In genomic region chr17:28133193-28133592, GRCm38 (mm10) we compare ENCODE assay signal across 9 mouse cellular contexts. TPM values are rescaled to one million over a fixed set of nuclear protein-coding genes. Genes with fewer than 3 reads are reported as not detected.
DNase-seq lines count a peak whose midpoint lies in the region; ATAC-seq and TF ChIP-seq lines count a peak whose summit lies in the region.
"Had no signal": no experiment of that assay in that cellular context is flagged by ENCODE, and none has a peak within 500 bp of the region (broad histone marks: within the 10 kb centered on the region; RNA-seq: fewer than 3 reads in every experiment).

No protein-coding gene starts in this region.

- H3K36me3 ChIP-seq in intestine, embryonic 14.5 days (ENCODE audit: control insufficient read depth, insufficient read depth, low read length), result no peaks in the 10 kb centered on the region
- H3K36me3 ChIP-seq in intestine, embryonic 16.5 days (ENCODE audit: control insufficient read depth, insufficient read depth, low read length), result no peaks in the 10 kb centered on the region
- H3K36me3 ChIP-seq in kidney, postnatal 0 days (ENCODE audit: insufficient read depth, low read length), result no peaks in the 10 kb centered on the region
- H3K36me3 ChIP-seq: embryonic facial prominence, embryonic 12.5 days had no signal

- H3K4me2 ChIP-seq in intestine, embryonic 14.5 days (ENCODE audit: low read length), result 0 out of 2 replicates have a peak overlapping the region, but pooled peaks have one; percentile 12
- no peak overlapping the region for H3K4me2 ChIP-seq in intestine, embryonic 16.5 days (ENCODE audit: low read depth, low read length)
- no peak overlapping the region for H3K4me2 ChIP-seq in kidney, postnatal 0 days (ENCODE audit: low read length)
- H3K4me2 ChIP-seq: embryonic facial prominence, embryonic 12.5 days had no signal

- 0 out of 2 replicates have a peak, but pooled peaks have one; percentile 63 for ATAC-seq in intestine, embryonic 14.5 days (replicated peaks; ENCODE audit: low FRiP score, low TSS enrichment, low read depth)
- no peak for ATAC-seq in intestine, embryonic 16.5 days
- 0 out of 2 replicates have a peak, but pooled peaks have one; percentile 33 for ATAC-seq in kidney, postnatal 0 days (replicated peaks; ENCODE audit: low FRiP score, low read depth)

- DNase-seq in intestine, embryonic 14.5 days (ENCODE audit: low spot score), result peak; percentile 90
- DNase-seq in cerebellum, adult 9-10 months, result peak; percentile 18
- DNase-seq in gastrocnemius, postnatal 10 days, result peak; percentile 78
- DNase-seq in kidney, postnatal 0 days (ENCODE audit: low spot score), result peak; percentile 78
- DNase-seq in lung, adult 2 months, result peak; percentile 60
- peak; percentile 74 for DNase-seq in ovary, postnatal 14 days (ENCODE audit: low spot score)
- peak; percentile 60 for DNase-seq in urinary bladder, postnatal 25 days (ENCODE audit: low spot score)

- no peaks in the 10 kb centered on the region for H3K9me3 ChIP-seq in intestine, embryonic 14.5 days (ENCODE audit: control insufficient read depth, low read length)
- H3K9me3 ChIP-seq in intestine, embryonic 16.5 days (ENCODE audit: control insufficient read depth, low read length), result no peaks in the 10 kb centered on the region
- no peaks in the 10 kb centered on the region for H3K9me3 ChIP-seq in kidney, postnatal 0 days (replicated peaks; ENCODE audit: low read length)
- H3K9me3 ChIP-seq: embryonic facial prominence, embryonic 12.5 days had no signal

- no peak for TF ChIP-seq POLR2A in lung, adult 2 months (IDR thresholded peaks at IDR 0.05; ENCODE audit: borderline replicate concordance, extremely low read depth, low read depth, low read length)

- no peak overlapping the region for H3K4me3 ChIP-seq in intestine, embryonic 14.5 days (ENCODE audit: low read depth, low read length)
- no peak overlapping the region for H3K4me3 ChIP-seq in intestine, embryonic 16.5 days (ENCODE audit: low read length)
- no peak overlapping the region for H3K4me3 ChIP-seq in kidney, postnatal 0 days (replicated peaks; ENCODE audit: low read depth, low read length)
- no peak overlapping the region for H3K4me3 ChIP-seq in lung, adult 2 months (replicated peaks; ENCODE audit: extremely low read depth, low read depth, low read length)
- H3K4me3 ChIP-seq: embryonic facial prominence, embryonic 12.5 days had no signal

- H3K27ac ChIP-seq in intestine, embryonic 14.5 days (ENCODE audit: low read depth), result no peak overlapping the region
- no peak overlapping the region for H3K27ac ChIP-seq in intestine, embryonic 16.5 days (ENCODE audit: low read length)
- H3K27ac ChIP-seq in kidney, postnatal 0 days, result no peak overlapping the region
- H3K27ac ChIP-seq: embryonic facial prominence, embryonic 12.5 days had no signal

- no peak overlapping the region for H3K9ac ChIP-seq in intestine, embryonic 14.5 days (ENCODE audit: low read length)
- H3K9ac ChIP-seq in intestine, embryonic 16.5 days (ENCODE audit: low read depth, low read length), result no peak overlapping the region
- H3K9ac ChIP-seq in kidney, postnatal 0 days (ENCODE audit: low read depth, low read length), result no peak overlapping the region
- H3K9ac ChIP-seq: embryonic facial prominence, embryonic 12.5 days had no signal

- 7% methylated on average over 14 of the region's 14 CpGs for WGBS in intestine, embryonic 14.5 days
- WGBS in intestine, embryonic 16.5 days, result 5% methylated on average over 14 of the region's 14 CpGs
- WGBS in kidney, postnatal 0 days, result 4% methylated on average over 14 of the region's 14 CpGs
- 5% methylated on average over 14 of the region's 14 CpGs for WGBS in lung, adult 2 months

- no peaks in the 10 kb centered on the region for H3K4me1 ChIP-seq in intestine, embryonic 14.5 days (replicated peaks; ENCODE audit: control insufficient read depth, insufficient read depth, low read length)
- no peaks in the 10 kb centered on the region for H3K4me1 ChIP-seq in intestine, embryonic 16.5 days (ENCODE audit: control insufficient read depth, insufficient read depth, low read length)
- H3K4me1 ChIP-seq in kidney, postnatal 0 days (replicated peaks; ENCODE audit: insufficient read depth, low read length), result 0 out of 2 replicates have a peak, but pooled peaks cover 3% of the 10 kb centered on the region
- no peaks in the 10 kb centered on the region for H3K4me1 ChIP-seq in lung, adult 2 months (ENCODE audit: control insufficient read depth, insufficient read depth, low read length)

- H3K27me3 ChIP-seq in intestine, embryonic 14.5 days (replicated peaks; ENCODE audit: control insufficient read depth, insufficient read depth, low read length), result no peaks in the 10 kb centered on the region
- H3K27me3 ChIP-seq in intestine, embryonic 16.5 days (replicated peaks; ENCODE audit: control insufficient read depth, insufficient read depth, low read length), result no peaks in the 10 kb centered on the region; the same call in 1 of the 2 replicates
- no peaks in the 10 kb centered on the region for H3K27me3 ChIP-seq in kidney, postnatal 0 days (ENCODE audit: insufficient read depth, low read length)
- H3K27me3 ChIP-seq: embryonic facial prominence, embryonic 12.5 days had no signal

- TF ChIP-seq CTCF in kidney, postnatal 0 days (IDR thresholded peaks at IDR 0.05; ENCODE audit: low read depth), result peak; percentile 85
- TF ChIP-seq CTCF in lung, adult 2 months (IDR thresholded peaks at IDR 0.05; ENCODE audit: insufficient read depth, low read length), result peak; percentile 64

RNA-seq across cellular contexts. Expression of gene Scube3, which starts 8.7 kb away (rescaled TPM):
- polyA plus RNA-seq in intestine, embryonic 14.5 days (2014; fragmentation: Nextera tagmentation; extraction: Ambion mirVana), result 3.5 TPM in 2 replicates
- 1.0 and 1.1 TPM in 2 replicates for polyA plus RNA-seq in intestine, embryonic 16.5 days (2015; fragmentation: Nextera tagmentation; extraction: Ambion mirVana)
- under 1 TPM; 0.56 to 0.63 TPM for total RNA-seq in gastrocnemius, postnatal 10 days (2021)
- polyA plus RNA-seq in kidney, postnatal 0 days (2015; fragmentation: Nextera tagmentation; extraction: Ambion mirVana), result 14.2 and 14.7 TPM in 2 replicates
- polyA plus RNA-seq in lung, adult 2 months (2012; rRNA removed), result 3.1 and 3.6 TPM in 2 replicates

RNA-seq across cellular contexts. Expression of gene Zfp523, which starts 43.7 kb away (rescaled TPM):
- 31.8 and 32.4 TPM in 2 replicates for polyA plus RNA-seq in intestine, embryonic 14.5 days (2014; fragmentation: Nextera tagmentation; extraction: Ambion mirVana)
- polyA plus RNA-seq in intestine, embryonic 16.5 days (2015; fragmentation: Nextera tagmentation; extraction: Ambion mirVana), result 22.1 and 23.7 TPM in 2 replicates
- 10 to 100 TPM; 24.6 to 26.6 TPM for total RNA-seq in gastrocnemius, postnatal 10 days (2021)
- 30.4 and 32.4 TPM in 2 replicates for polyA plus RNA-seq in kidney, postnatal 0 days (2015; fragmentation: Nextera tagmentation; extraction: Ambion mirVana)
- polyA plus RNA-seq in lung, adult 2 months (2012; rRNA removed), result 69.0 and 75.8 TPM in 2 replicates

RNA-seq across cellular contexts. Expression of gene Tcp11, which starts 52.8 kb away (rescaled TPM):
- 0.73 and 1.4 TPM in 2 replicates for polyA plus RNA-seq in intestine, embryonic 14.5 days (2014; fragmentation: Nextera tagmentation; extraction: Ambion mirVana)
- polyA plus RNA-seq in intestine, embryonic 16.5 days (2015; fragmentation: Nextera tagmentation; extraction: Ambion mirVana), result 1.6 TPM in 2 replicates
- total RNA-seq in gastrocnemius, postnatal 10 days (2021), result not detected
- polyA plus RNA-seq in kidney, postnatal 0 days (2015; fragmentation: Nextera tagmentation; extraction: Ambion mirVana), result 5.8 TPM in 2 replicates
- 13.4 and 16.9 TPM in 2 replicates for polyA plus RNA-seq in lung, adult 2 months (2012; rRNA removed)

Comparison
In these comparisons a context has a peak if more than half of its experiments do, and no peak if none do; other contexts are left out.
1. DNase-seq: peak in every context shown above with its lines; median percentile 90 in intestine, embryonic 14.5 days; 78 in gastrocnemius, postnatal 10 days; 78 in kidney, postnatal 0 days; 74 in ovary, postnatal 14 days; 60 in lung, adult 2 months; 60 in urinary bladder, postnatal 25 days; 18 in cerebellum, adult 9-10 months.